Mouse (Mus musculus): ENCODE measurements around the gene Tbkbp1. TPM values are rescaled to one million over a fixed set of nuclear protein-coding genes. Genes with fewer than 3 reads are reported as not detected.

Tbkbp1 gene
- 53.9 and 64.0 TPM in 2 replicates for polyA plus RNA-seq (2012; rRNA removed)

GRCm38 (mm10) chr11:97151343-97151801 is at the start of gene Tbkbp1:
Gene Tbkbp1 (minus strand): TSS chr11:97151495.

GRCm38 (mm10) chr11:97187764-97188642 is 36.7 kb upstream of the Tbkbp1 start, which contains the start of gene Kpnb1:
Gene Kpnb1 (minus strand): TSS chr11:97187881.

GRCm38 (mm10) chr11:97114671-97115601 is 36.4 kb downstream of the Tbkbp1 start, which contains the start of gene Tbx21:
Gene Tbx21 (minus strand): TSS chr11:97115331.

Other genes with a start within 250 kb of the Tbkbp1 start
- 88.3 and 96.2 TPM in 2 replicates for gene Cdk5rap3, start 235.0 kb downstream of the Tbkbp1 start, polyA plus RNA-seq (2012; rRNA removed)
- gene Prr15l, start 223.4 kb downstream of the Tbkbp1 start, polyA plus RNA-seq (2012; rRNA removed), result 0.35 TPM in 1 of 2 replicates, not detected in the other
- gene Pnpo, start 207.5 kb downstream of the Tbkbp1 start, polyA plus RNA-seq (2012; rRNA removed), result 12.3 and 13.8 TPM in 2 replicates
- gene Sp2, start 168.5 kb downstream of the Tbkbp1 start, polyA plus RNA-seq (2012; rRNA removed), result 12.6 and 15.4 TPM in 2 replicates
- gene Sp6, start 138.1 kb downstream of the Tbkbp1 start, polyA plus RNA-seq (2012; rRNA removed), result 0.54 and 1.0 TPM in 2 replicates
- 14.2 and 15.7 TPM in 2 replicates for gene Scrn2, start 121.6 kb downstream of the Tbkbp1 start, polyA plus RNA-seq (2012; rRNA removed)
- gene Lrrc46, start 110.1 kb downstream of the Tbkbp1 start, polyA plus RNA-seq (2012; rRNA removed), result 2.0 and 2.8 TPM in 2 replicates
- 59.5 and 60.3 TPM in 2 replicates for gene Mrpl10, start 109.9 kb downstream of the Tbkbp1 start, polyA plus RNA-seq (2012; rRNA removed)
- 14.3 and 14.8 TPM in 2 replicates for gene Osbpl7, start 100.9 kb downstream of the Tbkbp1 start, polyA plus RNA-seq (2012; rRNA removed)
- 0.10 and 0.17 TPM in 2 replicates for gene Tbx21, start 36.2 kb downstream of the Tbkbp1 start, polyA plus RNA-seq (2012; rRNA removed)
- gene Kpnb1, start 36.4 kb upstream of the Tbkbp1 start, polyA plus RNA-seq (2012; rRNA removed), result 135 and 137 TPM in 2 replicates
- gene Npepps, start 129.1 kb upstream of the Tbkbp1 start, polyA plus RNA-seq (2012; rRNA removed), result 102 and 105 TPM in 2 replicates
- 26.5 and 26.7 TPM in 2 replicates for gene Mrpl45, start 164.2 kb upstream of the Tbkbp1 start, polyA plus RNA-seq (2012; rRNA removed)
- gene Gpr179, start 200.6 kb upstream of the Tbkbp1 start, polyA plus RNA-seq (2012; rRNA removed), result 0.31 and 0.36 TPM in 2 replicates
- 27.7 and 31.3 TPM in 2 replicates for gene Socs7, start 211.1 kb upstream of the Tbkbp1 start, polyA plus RNA-seq (2012; rRNA removed)

Measured in central nervous system, embryonic 14 days (tissue).